Mouse (Mus musculus) forebrain, embryonic 11.5 days (tissue): ENCODE data around the gene Serinc3. TPM values are rescaled to one million over a fixed set of nuclear protein-coding genes. Genes with fewer than 3 reads are reported as not detected.

Experiments used
- ATAC-seq: fragments of 200-750 bp; cut with Nextera tagmentation; replicated peaks from 2 replicates; pipeline ENCODE4 v1.8.0; 2017; ENCODE audit warnings: moderate TSS enrichment; ENCODE audit not compliant: low FRiP score
- DNase-seq: peaks from one replicate; pipeline ENCODE4 v3.0.0-alpha.2; 2017; ENCODE audit warnings: low spot score
- H3K27ac ChIP-seq: fragments of 300-500 bp; sonication (generic); 2 replicates; pipeline ENCODE4 v1.5.1; 2014; ENCODE audit warnings: low read depth, low read length
- H3K27me3 ChIP-seq: fragments of 300-500 bp; sonication (generic); 2 replicates; pipeline ENCODE4 v1.6.1; 2014; ENCODE audit warnings: mild to moderate bottlenecking, low read length, mixed read lengths; ENCODE audit not compliant: control insufficient read depth, insufficient read depth
- H3K36me3 ChIP-seq: fragments of 300-500 bp; sonication (generic); 2 replicates; pipeline ENCODE4 v1.6.1; 2014; ENCODE audit warnings: mild to moderate bottlenecking, low read length, moderate library complexity, mixed read lengths; ENCODE audit not compliant: control insufficient read depth, insufficient read depth
- H3K4me1 ChIP-seq: fragments of 300-500 bp; sonication (generic); replicated peaks from 2 replicates; pipeline ENCODE4 v1.6.1; 2014; ENCODE audit warnings: low read length, mixed read lengths; ENCODE audit not compliant: control insufficient read depth, insufficient read depth
- H3K4me2 ChIP-seq: fragments of 300-500 bp; sonication (generic); 2 replicates; pipeline ENCODE4 v1.6.1; 2014; ENCODE audit warnings: low read depth, mild to moderate bottlenecking, low read length, moderate library complexity, mixed read lengths; ENCODE audit not compliant: severe bottlenecking
- H3K4me3 ChIP-seq: fragments of 300-500 bp; sonication (generic); 2 replicates; pipeline ENCODE4 v1.5.1; 2014; ENCODE audit warnings: low read depth, low read length
- H3K9ac ChIP-seq: fragments of 300-500 bp; sonication (generic); 2 replicates; pipeline ENCODE4 v1.6.1; 2014; ENCODE audit warnings: low read length
- H3K9me3 ChIP-seq: fragments of 300-500 bp; sonication (generic); 2 replicates; pipeline ENCODE4 v1.6.1; 2016; ENCODE audit warnings: low read length, mixed read lengths; ENCODE audit not compliant: control insufficient read depth
- WGBS: fragments of 180-500 bp; shearing (Covaris S2); extraction: QIAGEN DNeasy Blood & Tissue Kit; methylation state at CpG from one replicate; pipeline ENCODE4 v1.1.7; 2014; 5-methylcytosine and 5-hydroxymethylcytosine counted together
- polyA plus RNA-seq: library from polyadenylated mRNA; unstranded; fragments of >200 nt; fragmentation: Nextera tagmentation; extraction: Ambion mirVana; gene quantifications from 2 replicates; pipeline ENCODE4 v1.2.1, GENCODE M21; 2014

The Serinc3 gene
- polyA plus RNA-seq, 1 experiment from 2014 or later = 30.7 TPM

DNA sequence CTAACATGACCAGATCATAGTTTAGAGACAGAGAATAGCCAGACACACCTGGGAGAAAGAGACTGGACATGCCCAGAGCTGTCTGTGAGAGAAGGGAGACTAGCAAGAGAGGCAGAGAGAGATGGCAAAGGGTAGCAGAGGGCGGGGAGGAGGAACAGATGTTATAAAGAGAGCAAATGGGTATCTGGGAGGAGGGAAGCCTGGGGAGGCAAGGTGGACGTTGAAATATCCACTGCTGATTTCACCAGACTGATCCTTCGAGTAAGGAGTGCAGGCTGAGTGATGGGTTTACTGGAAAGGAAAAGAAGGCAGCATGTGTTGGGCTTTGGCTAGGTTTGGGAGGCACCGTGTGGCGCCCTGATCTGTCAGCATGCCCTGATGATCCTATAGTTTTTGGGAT lies 29.5 kb upstream of the Serinc3 start:
- Histone ChIP-seq H3K4me1 (0 out of 2 replicates have a peak, but pooled peaks cover 2% of the 10 kb centered on the region), H3K27ac (no peak overlapping the region), H3K27me3 (no peaks in the 10 kb centered on the region), H3K4me3 (no peak overlapping the region), H3K9ac (no peak overlapping the region), H3K36me3 (no peaks in the 10 kb centered on the region), H3K9me3 (no peaks in the 10 kb centered on the region), H3K4me2 (no peak overlapping the region)
- WGBS = 78% methylated on average over 5 of the region's 5 CpGs
- ATAC-seq (no peak), DNase-seq (no peak)

DNA sequence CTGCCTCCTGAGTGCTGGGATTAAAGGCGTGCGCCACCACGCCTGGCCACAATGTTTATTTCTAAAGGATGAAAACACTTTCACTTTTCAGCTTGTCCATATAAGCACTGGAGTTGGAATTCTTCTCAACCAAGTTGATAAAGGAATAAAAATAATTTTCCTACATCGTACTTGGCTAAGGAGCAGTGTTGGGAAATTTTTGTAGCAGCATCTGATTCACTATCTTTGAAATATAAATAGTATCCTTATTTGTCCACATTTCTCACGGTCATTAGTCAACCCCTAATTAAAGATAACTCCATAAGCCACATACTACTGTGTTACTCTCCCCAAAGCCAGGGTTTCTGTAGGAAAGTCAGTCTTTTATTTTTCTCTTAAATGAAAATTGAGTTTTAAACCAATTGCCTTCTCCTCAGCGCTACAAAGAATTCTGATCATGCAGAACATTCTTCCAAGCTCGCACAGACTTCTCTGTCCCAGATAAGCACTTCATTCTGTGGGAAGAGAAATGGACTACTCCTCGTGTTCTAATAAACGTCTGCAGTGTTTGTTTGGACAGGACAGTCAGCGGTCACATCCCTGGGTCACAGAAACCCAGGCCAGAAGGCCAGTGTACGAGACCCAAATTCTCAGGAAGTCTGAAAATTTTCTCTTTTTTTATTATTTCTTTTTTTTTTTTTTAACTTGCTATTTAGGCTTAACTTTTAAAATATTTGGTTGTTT lies 26.1 kb upstream of the Serinc3 start:
- H3K9me3 ChIP-seq = no peaks in the 10 kb centered on the region
- H3K4me1 ChIP-seq = 0 out of 2 replicates have a peak, but pooled peaks cover 2% of the 10 kb centered on the region
- no peak overlapping the region for H3K9ac ChIP-seq
- H3K27me3 ChIP-seq = no peaks in the 10 kb centered on the region
- H3K27ac ChIP-seq = no peak overlapping the region
- no peaks in the 10 kb centered on the region for H3K36me3 ChIP-seq
- no peak overlapping the region for H3K4me2 ChIP-seq
- no peak for DNase-seq
- H3K4me3 ChIP-seq = no peak overlapping the region
- 93% methylated on average over 11 of the region's 11 CpGs for WGBS
- ATAC-seq = no peak

DNA sequence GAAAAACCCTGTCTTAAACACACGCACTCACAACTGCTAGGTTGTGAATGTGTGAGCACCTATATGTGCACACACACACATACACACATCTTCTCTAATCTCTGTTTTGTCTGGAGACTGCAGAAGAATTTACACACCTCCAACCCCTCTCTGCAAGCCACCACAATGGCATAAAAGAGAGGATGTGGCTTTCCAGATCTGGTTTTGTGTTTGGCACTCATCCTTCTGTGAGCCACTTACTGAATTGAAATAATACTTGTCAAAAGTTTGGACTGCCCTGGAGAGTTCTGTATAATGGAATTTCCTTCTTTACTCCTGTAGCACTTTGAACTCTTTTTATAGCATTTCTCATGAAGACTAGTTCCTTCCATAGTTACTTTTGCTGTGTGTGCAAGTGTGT lies 22.1 kb upstream of the Serinc3 start:
- Histone ChIP-seq H3K4me1 (no peaks in the 10 kb centered on the region), H3K9me3 (no peaks in the 10 kb centered on the region), H3K27ac (no peak overlapping the region), H3K9ac (no peak overlapping the region), H3K27me3 (no peaks in the 10 kb centered on the region), H3K4me2 (no peak overlapping the region), H3K4me3 (no peak overlapping the region), H3K36me3 (no peaks in the 10 kb centered on the region)
- no peak for ATAC-seq
- DNase-seq = no peak
- WGBS = 100% methylated on average over 1 of the region's 1 CpGs

DNA sequence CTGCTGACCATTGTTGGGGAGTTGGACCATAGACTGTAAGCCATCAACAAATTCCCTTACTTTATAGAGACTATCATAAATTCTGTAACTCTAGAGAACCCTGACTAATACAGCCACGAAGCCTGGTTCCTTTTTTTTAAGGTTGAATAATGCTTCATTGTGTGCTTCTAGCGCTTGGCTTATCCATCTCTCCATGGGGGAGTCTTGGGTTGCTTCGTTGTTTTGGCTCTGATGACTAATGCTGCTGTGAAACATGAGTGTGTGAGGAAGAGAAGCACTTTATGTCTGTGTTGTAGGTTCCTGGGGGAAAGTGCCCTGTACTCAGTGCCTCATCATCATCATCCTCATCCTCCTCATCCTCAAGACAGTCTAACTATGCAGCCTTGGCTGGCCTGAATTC lies 19.0 kb upstream of the Serinc3 start:
- ATAC-seq = no peak
- WGBS = 69% methylated on average over 3 of the region's 3 CpGs
- Histone ChIP-seq H3K27ac (no peak overlapping the region), H3K9me3 (no peaks in the 10 kb centered on the region), H3K4me2 (no peak overlapping the region), H3K9ac (no peak overlapping the region), H3K27me3 (no peaks in the 10 kb centered on the region), H3K36me3 (no peaks in the 10 kb centered on the region), H3K4me3 (no peak overlapping the region), H3K4me1 (peaks cover 4% of the 10 kb centered on the region; the same call in 1 of the 2 replicates)
- DNase-seq = no peak

DNA sequence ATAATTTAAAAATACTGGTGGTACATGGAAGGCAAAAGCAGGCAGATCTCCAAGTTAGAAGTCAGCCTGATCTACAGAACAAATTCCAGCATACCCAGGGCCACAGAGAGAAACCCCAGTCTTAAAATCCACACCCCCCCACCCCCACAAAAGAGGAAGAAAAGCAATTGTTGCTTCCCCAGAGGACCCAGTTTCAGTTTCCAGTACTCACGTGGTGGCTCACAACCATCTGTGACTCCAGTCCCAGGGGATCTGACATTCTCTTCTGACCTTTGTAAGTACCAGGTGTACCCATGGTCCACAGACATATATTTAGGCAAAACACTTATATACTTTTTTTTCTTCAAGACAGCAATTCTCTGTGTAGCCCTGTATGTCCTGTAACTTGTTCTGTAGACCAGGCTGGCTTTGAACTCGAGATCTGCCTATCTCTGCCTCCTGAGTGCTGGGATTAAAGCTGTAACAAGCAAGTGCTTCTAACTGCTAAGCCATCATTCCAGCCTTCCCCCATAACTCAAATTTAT lies 17.8 kb upstream of the Serinc3 start:
- ATAC-seq = no peak
- Histone ChIP-seq H3K4me3 (no peak overlapping the region), H3K27me3 (no peaks in the 10 kb centered on the region), H3K4me2 (no peak overlapping the region), H3K36me3 (no peaks in the 10 kb centered on the region), H3K4me1 (peaks cover 4% of the 10 kb centered on the region; the same call in 1 of the 2 replicates), H3K27ac (no peak overlapping the region), H3K9ac (no peak overlapping the region), H3K9me3 (no peaks in the 10 kb centered on the region)
- 85% methylated on average over 2 of the region's 2 CpGs for WGBS
- DNase-seq = no peak

DNA sequence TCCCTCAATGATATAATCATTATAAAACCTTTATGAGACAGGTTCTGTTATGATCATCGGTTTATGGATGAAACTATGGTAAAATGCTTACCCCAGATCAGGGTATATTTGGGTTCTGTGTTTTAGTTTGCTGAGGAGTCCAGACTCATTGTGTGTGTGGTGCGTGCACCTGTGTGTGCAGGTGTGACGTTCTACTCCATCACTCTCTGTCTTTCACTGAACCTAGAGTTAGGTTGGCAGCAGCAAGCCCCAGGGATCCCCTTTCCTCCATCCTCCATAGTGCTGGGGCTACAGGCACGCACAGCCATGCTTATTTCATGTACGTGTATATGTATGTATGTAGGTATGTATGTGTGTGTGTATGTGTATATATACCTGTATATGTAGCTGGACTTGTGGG lies 17.1 kb upstream of the Serinc3 start:
- no peak overlapping the region for H3K4me3 ChIP-seq
- H3K9me3 ChIP-seq = no peaks in the 10 kb centered on the region
- ATAC-seq (no peak), DNase-seq (no peak)
- no peak overlapping the region for H3K9ac ChIP-seq
- H3K27ac ChIP-seq = no peak overlapping the region
- WGBS = 95% methylated on average over 5 of the region's 5 CpGs
- no peaks in the 10 kb centered on the region for H3K36me3 ChIP-seq
- H3K4me1 ChIP-seq = peaks cover 4% of the 10 kb centered on the region; the same call in 1 of the 2 replicates
- no peak overlapping the region for H3K4me2 ChIP-seq
- no peaks in the 10 kb centered on the region for H3K27me3 ChIP-seq

DNA sequence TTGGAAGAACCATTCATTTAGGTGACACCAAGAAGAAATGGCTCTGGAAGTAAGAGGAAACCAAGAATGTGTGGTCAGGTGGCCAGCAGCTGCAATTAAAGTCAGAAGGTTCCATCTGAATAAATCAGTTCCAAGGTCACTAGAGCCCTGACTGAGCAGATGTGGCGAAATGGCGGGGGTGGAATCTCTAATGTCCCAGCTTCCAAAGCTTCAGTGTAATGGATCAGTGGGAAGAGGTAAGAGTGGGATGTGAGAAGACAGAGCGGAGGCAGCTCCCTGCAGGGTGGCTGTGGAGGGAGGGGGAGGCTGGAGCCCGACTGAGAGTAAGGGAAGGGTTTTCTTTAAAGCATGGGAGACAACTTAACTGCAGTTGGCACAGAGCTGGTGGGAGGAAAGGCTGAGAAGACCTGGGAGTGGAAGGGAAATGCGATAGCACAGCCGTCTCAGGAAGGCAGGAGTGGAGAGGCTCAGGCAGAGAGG lies 16.5 kb upstream of the Serinc3 start:
- DNase-seq (no peak), ATAC-seq (no peak)
- Histone ChIP-seq H3K4me1 (peaks cover 4% of the 10 kb centered on the region; the same call in 1 of the 2 replicates), H3K27me3 (no peaks in the 10 kb centered on the region), H3K4me3 (no peak overlapping the region), H3K36me3 (no peaks in the 10 kb centered on the region), H3K27ac (no peak overlapping the region), H3K9me3 (no peaks in the 10 kb centered on the region), H3K4me2 (no peak overlapping the region), H3K9ac (no peak overlapping the region)
- WGBS = 69% methylated on average over 6 of the region's 6 CpGs

DNA sequence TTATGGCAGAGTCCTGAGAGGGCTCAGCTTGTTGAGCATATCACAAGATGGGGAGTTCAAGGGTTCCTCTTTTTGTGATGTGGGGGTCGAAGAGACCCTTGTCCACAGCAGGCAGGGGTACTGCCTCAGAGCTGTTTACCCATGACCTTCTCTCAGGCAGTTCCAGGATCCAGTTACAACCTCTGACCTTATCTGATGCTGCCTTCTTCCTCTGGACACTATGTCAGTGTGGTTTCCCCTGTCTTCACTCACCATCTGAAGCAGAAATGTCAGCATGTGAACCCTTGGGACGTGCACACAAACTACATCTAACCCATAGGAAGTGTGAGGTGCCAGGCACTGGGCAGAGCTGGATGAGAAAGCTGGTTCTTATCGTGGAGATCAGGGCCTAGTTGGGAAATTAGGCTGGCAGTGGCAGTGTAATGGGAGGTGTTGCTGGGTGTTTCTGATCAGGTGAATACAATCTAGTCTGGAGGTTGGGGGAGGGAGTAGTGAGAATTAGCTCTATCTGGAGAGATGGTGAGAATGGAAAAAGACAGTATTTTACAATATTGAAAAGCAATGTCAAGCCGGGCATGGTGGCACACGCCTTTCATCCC lies 15.3 kb upstream of the Serinc3 start:
- Histone ChIP-seq H3K36me3 (no peaks in the 10 kb centered on the region), H3K4me2 (no peak overlapping the region), H3K9me3 (no peaks in the 10 kb centered on the region), H3K27me3 (no peaks in the 10 kb centered on the region), H3K9ac (no peak overlapping the region; the same call in 1 of the 2 replicates), H3K4me1 (peaks cover 4% of the 10 kb centered on the region; the same call in 1 of the 2 replicates), H3K4me3 (no peak overlapping the region), H3K27ac (no peak overlapping the region)
- WGBS = 80% methylated on average over 5 of the region's 5 CpGs
- ATAC-seq (no peak), DNase-seq (no peak)
